Mouse (Mus musculus) A20 (cell line): ENCODE results near the gene Snx21.

Source experiments
- DNase-seq: peaks from one replicate; pipeline ENCODE4 v3.0.0-alpha.2; 2011; ENCODE audit warnings: low read depth, low spot score

Snx21 gene

GRCm38 (mm10) chr2:164785481-164786387 is at the start of gene Snx21:
Gene Snx21, plus strand, starts transcription at chr2:164785823.
- DNase-seq, result peak; percentile 88

- no peak for DNase-seq
These were observed 48.1 kb upstream of the Snx21 start for GRCm38 (mm10) chr2:164737377-164738090.

GRCm38 (mm10) chr2:164739876-164740275 is 45.7 kb upstream of the Snx21 start:
- DNase-seq, result no peak

DNA sequence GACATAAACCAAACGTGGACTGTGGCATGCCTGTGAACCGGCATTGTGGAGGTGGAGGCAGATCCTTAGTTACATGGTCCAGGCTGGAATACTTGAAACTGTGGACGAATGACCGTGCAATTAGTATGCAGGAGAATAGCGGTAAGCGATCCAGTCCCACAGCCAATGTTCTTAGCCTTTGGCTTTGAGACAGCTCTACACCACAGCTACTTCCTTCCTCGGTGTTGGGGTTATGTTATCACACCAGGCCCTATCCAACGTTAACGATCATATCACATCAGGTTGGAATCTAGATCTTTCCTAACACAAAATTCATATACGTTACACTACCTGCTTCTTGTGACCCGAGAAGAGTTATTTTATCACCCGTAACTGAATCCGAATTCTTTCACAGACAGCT is 40.6 kb upstream of the Snx21 start:
- DNase-seq, result no peak

GRCm38 (mm10) chr2:164745843-164746479 is 39.7 kb upstream of the Snx21 start, which contains the start of the genes Wfdc3 and Dnttip1:
Gene Wfdc3, minus strand, starts transcription at chr2:164745931.
Gene Dnttip1, plus strand, starts transcription at chr2:164745983.
- DNase-seq, result peak; percentile 92

- no peak for DNase-seq
These were observed 38.9 kb upstream of the Snx21 start for GRCm38 (mm10) chr2:164746693-164747092.

GRCm38 (mm10) chr2:164748191-164748590 is 37.4 kb upstream of the Snx21 start:
- DNase-seq, result no peak

- no peak for DNase-seq
These were observed 36.6 kb upstream of the Snx21 start for GRCm38 (mm10) chr2:164748991-164749390.

GRCm38 (mm10) chr2:164752454-164752853 is 33.2 kb upstream of the Snx21 start:
- no peak for DNase-seq

- DNase-seq, result no peak
These were observed 31.5 kb upstream of the Snx21 start for GRCm38 (mm10) chr2:164754105-164754504.

DNA sequence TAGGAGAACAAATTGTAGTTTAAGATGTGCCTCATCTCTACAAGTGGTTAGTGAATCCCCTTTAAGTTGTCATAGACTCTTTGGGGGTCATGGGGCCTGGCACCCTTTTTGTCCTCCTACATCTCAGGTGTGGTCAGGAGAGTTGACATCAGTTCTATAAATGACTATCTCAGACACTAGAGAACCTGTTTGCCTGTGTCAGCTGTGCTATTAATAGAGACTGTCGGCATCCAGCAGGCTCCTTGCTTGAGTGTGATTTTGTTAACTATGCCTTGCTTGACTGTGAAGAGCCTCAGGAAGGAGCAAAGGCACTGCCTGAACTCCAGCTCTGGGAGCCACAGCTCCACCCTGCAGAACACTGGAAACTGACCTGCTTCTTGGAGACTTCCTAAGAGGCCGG is 30.8 kb upstream of the Snx21 start:
- no peak for DNase-seq

DNA sequence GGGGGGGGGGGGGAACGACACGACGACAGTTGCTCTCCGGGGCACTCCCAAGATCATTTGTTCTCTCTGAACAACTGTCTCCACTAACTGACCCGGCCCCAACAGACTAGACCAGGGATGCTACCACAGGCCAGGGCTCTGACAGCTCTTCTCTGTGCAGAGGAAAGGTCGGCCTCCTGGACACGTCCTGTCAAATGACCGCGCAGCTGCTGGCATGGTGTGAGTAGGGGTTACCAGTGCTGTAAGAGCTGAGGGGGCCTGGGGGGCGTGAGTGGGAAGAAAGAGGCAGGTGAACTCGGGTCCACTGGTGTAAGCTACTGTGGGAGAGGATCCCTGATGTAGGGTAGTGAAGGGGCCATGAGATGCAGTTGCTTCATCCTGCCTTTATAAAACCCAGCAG is 27.8 kb upstream of the Snx21 start:
- DNase-seq, result no peak

DNA sequence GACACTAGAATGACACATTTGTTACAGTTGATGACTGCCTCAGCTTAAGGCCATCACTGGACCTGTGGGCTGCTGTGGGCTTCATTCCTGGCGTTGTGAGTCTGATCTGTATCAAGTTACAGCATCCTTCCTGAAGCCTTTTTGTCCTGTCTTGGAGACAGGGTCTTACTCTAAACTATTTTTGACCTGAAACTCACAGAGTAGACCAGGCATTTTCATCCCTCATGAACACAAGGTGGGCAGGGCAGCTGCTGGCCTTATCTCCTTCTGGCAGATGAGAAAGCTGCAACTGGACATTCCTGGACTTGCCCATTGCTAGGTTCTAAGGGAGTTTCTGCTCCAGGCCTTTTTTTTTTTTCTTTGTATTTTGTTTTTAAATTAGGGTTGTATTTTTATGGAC is 26.9 kb upstream of the Snx21 start:
- no peak for DNase-seq

DNA sequence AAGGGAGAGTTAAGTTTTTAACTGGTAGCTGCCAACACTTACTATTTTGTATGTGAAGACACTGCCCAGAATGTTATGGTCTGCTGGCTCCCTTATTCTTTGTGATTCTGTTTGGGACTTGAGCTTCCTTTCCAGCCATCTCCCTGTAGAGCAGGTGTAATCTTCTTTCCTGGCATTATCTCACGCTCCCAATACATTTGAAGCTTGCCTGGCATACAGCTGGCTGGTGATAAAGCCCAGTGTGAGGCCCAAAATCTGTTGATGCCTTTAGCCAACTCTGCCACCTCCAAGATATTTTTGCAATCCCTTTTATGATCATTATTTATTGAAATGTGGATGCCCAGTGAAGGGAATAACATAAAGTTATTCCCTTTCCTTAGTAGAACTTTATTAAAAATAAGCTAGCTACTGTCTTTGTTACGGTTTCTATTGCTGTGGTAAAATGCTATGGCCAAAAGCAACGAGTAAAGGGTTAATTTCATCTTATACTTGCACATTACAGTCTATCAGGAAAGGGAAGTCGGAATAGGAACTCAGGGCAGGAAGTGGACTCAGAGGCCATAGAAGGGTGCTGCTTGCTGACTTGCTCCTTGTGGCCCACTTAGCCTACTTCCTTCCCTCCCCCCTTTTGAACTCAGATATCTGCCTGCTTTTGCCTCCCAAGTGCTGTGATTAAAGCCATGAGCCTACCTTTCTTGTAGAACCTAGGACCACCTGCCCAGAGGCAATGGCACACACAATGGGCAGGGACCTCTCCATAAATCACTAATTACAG is 25.4 kb upstream of the Snx21 start:
- DNase-seq, result no peak

DNA sequence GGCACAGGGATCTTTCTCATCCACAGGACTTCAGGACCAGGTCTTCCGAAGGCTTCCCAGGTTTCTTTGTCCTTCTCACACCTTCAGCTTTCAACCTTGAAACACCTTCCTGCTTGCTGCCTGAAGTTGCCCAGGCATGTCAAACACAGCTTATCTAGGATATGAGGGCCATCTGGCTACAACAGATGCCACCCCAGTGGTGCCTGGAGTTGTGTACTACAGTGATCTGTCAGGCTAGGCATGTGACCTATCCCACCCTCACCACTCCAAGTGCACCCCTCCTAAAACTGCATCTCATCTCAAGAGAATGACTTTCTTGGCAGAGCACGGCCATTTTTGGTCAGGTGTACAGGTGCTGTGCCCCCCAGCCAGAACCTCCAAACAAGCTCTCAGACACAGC is 24.1 kb upstream of the Snx21 start:
- no peak for DNase-seq

- DNase-seq, result no peak
These were observed 23.7 kb upstream of the Snx21 start for GRCm38 (mm10) chr2:164761971-164762370.

GRCm38 (mm10) chr2:164762593-164762992 is 23.0 kb upstream of the Snx21 start:
- DNase-seq, result no peak

- no peak for DNase-seq
These were observed 19.8 kb upstream of the Snx21 start for GRCm38 (mm10) chr2:164765841-164766240.

GRCm38 (mm10) chr2:164767812-164768540 is 17.6 kb upstream of the Snx21 start:
- no peak for DNase-seq

DNA sequence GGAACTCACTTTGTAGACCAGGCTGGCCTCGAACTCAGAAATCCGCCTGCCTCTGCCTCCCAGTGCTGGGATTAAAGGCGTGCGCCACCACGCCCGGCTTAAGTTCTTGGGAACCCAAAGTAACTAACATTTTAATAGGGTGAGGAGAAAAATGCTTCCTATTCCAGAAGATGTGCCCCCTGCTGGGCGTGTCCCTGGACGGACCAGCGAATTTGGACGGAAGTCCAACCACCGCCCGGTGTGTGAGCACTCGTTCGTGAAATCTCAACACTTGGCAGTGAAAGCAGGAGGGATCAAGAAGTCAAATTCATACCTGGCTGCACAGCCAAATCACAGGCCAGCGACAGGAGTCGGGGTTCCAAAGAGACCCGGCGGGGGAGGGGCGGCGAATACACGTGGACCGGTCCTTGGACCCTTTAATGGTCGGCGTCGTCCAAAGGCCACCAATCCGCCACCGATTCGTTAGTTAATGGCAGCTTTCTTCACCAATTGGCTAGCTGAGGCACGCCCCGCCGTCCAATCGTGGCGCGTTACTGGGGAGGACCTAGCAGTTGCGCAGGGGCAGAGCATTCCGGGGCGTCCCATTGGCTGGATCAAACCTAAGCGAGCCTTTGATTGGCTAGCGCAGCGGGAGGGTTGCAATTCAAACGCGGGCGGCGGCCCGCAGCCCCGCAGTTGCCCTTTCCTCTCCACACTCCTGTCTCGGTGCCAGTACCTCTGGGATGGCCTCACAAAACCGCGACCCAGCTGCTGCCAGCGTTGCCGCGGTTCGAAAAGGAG is 16.2 kb upstream of the Snx21 start, which contains the start of gene Ube2c:
TSS of gene Ube2c (plus strand) at position 641 of the 780 bp plus-strand sequence.
- DNase-seq, result peak; percentile 100
